Mouse (Mus musculus): ENCODE data around the gene Prex1. TPM values are rescaled to one million over a fixed set of nuclear protein-coding genes. Genes with fewer than 3 reads are reported as not detected.
A peak's percentile ranks its signal among the peaks of the same experiment; 100 is the strongest.

Prex1 gene
- polyA plus RNA-seq, 1 experiment from 2014 or later = 26.6 TPM

- Histone ChIP-seq H3K4me2 (ENCODE audit: low read depth, low read length) (no peak overlapping the region), H3K36me3 (ENCODE audit: control insufficient read depth, insufficient read depth, low read length) (no peaks in the 10 kb centered on the region), H3K27me3 (replicated peaks; ENCODE audit: control insufficient read depth, insufficient read depth, low read length) (no peaks in the 10 kb centered on the region), H3K27ac (replicated peaks; ENCODE audit: low read depth, low read length) (no peak overlapping the region), H3K9ac (ENCODE audit: low read depth, low read length) (no peak overlapping the region), H3K9me3 (ENCODE audit: control insufficient read depth, low read length) (no peaks in the 10 kb centered on the region), H3K4me3 (ENCODE audit: low read depth, low read length) (no peak overlapping the region), H3K4me1 (ENCODE audit: control insufficient read depth, insufficient read depth, low read length) (peaks cover 6% of the 10 kb centered on the region; the same call in 1 of the 2 replicates)
- ATAC-seq (ENCODE audit: low read depth) (no peak), DNase-seq (ENCODE audit: low spot score) (no peak)
- 87% methylated on average over 1 of the region's 1 CpGs for WGBS
Measured at GRCm38 (mm10) chr2:166719301-166719929, 5.8 kb upstream of the Prex1 start.

GRCm38 (mm10) chr2:166716067-166716466, 2.4 kb upstream of the Prex1 start:
- DNase-seq (ENCODE audit: low spot score) = no peak
- WGBS = 61% methylated on average over 7 of the region's 7 CpGs
- H3K4me3 ChIP-seq (ENCODE audit: low read depth, low read length) = no peak overlapping the region
- H3K27ac ChIP-seq (replicated peaks; ENCODE audit: low read depth, low read length) = no peak overlapping the region
- peaks cover 17% of the 10 kb centered on the region for H3K4me1 ChIP-seq (ENCODE audit: control insufficient read depth, insufficient read depth, low read length)
- H3K9ac ChIP-seq (ENCODE audit: low read depth, low read length) = no peak overlapping the region
- no peak overlapping the region for H3K4me2 ChIP-seq (ENCODE audit: low read depth, low read length)
- no peaks in the 10 kb centered on the region for H3K36me3 ChIP-seq (ENCODE audit: control insufficient read depth, insufficient read depth, low read length)
- no peaks in the 10 kb centered on the region for H3K27me3 ChIP-seq (replicated peaks; ENCODE audit: control insufficient read depth, insufficient read depth, low read length)
- no peaks in the 10 kb centered on the region for H3K9me3 ChIP-seq (ENCODE audit: control insufficient read depth, low read length)
- no peak for ATAC-seq (ENCODE audit: low read depth)

GRCm38 (mm10) chr2:166714427-166714699, 731 bp upstream of the Prex1 start:
- H3K4me3 ChIP-seq (ENCODE audit: low read depth, low read length) = peak overlapping the region; percentile 80
- H3K4me1 ChIP-seq (ENCODE audit: control insufficient read depth, insufficient read depth, low read length) = peaks cover 13% of the 10 kb centered on the region
- peak overlapping the region; percentile 72 for H3K9ac ChIP-seq (ENCODE audit: low read depth, low read length)
- WGBS = 11% methylated on average over 11 of the region's 11 CpGs
- no peaks in the 10 kb centered on the region for H3K36me3 ChIP-seq (ENCODE audit: control insufficient read depth, insufficient read depth, low read length)
- no peak for DNase-seq (ENCODE audit: low spot score)
- H3K4me2 ChIP-seq (ENCODE audit: low read depth, low read length) = peak overlapping the region; percentile 94
- no peak for ATAC-seq (ENCODE audit: low read depth)
- no peaks in the 10 kb centered on the region for H3K9me3 ChIP-seq (ENCODE audit: control insufficient read depth, low read length)
- no peak overlapping the region for H3K27ac ChIP-seq (replicated peaks; ENCODE audit: low read depth, low read length)
- no peaks in the 10 kb centered on the region for H3K27me3 ChIP-seq (replicated peaks; ENCODE audit: control insufficient read depth, insufficient read depth, low read length)

GRCm38 (mm10) chr2:166712801-166713689, 587 bp downstream of the Prex1 start:
- Histone ChIP-seq H3K4me1 (ENCODE audit: control insufficient read depth, insufficient read depth, low read length) (peaks cover 13% of the 10 kb centered on the region), H3K9me3 (ENCODE audit: control insufficient read depth, low read length) (no peaks in the 10 kb centered on the region), H3K36me3 (ENCODE audit: control insufficient read depth, insufficient read depth, low read length) (no peaks in the 10 kb centered on the region), H3K4me2 (ENCODE audit: low read depth, low read length) (peak overlapping the region; percentile 94), H3K9ac (ENCODE audit: low read depth, low read length) (peak overlapping the region; percentile 83), H3K4me3 (ENCODE audit: low read depth, low read length) (peak overlapping the region; percentile 80), H3K27me3 (replicated peaks; ENCODE audit: control insufficient read depth, insufficient read depth, low read length) (no peaks in the 10 kb centered on the region), H3K27ac (replicated peaks; ENCODE audit: low read depth, low read length) (peak overlapping the region; percentile 53)
- peak; percentile 62 for DNase-seq (ENCODE audit: low spot score)
- peak; percentile 62 for ATAC-seq (ENCODE audit: low read depth)
- WGBS = under 1% methylated on average over 29 of the region's 64 CpGs

GRCm38 (mm10) chr2:166712310-166712709, 1.3 kb downstream of the Prex1 start:
- no peaks in the 10 kb centered on the region for H3K36me3 ChIP-seq (ENCODE audit: control insufficient read depth, insufficient read depth, low read length)
- peak overlapping the region; percentile 94 for H3K4me2 ChIP-seq (ENCODE audit: low read depth, low read length)
- H3K9ac ChIP-seq (ENCODE audit: low read depth, low read length) = peak overlapping the region; percentile 83
- no peaks in the 10 kb centered on the region for H3K9me3 ChIP-seq (ENCODE audit: control insufficient read depth, low read length)
- DNase-seq (ENCODE audit: low spot score) = peak; percentile 41
- no peaks in the 10 kb centered on the region for H3K27me3 ChIP-seq (replicated peaks; ENCODE audit: control insufficient read depth, insufficient read depth, low read length)
- H3K4me3 ChIP-seq (ENCODE audit: low read depth, low read length) = peak overlapping the region; percentile 80
- 0% methylated on average over 3 of the region's 4 CpGs for WGBS
- ATAC-seq (ENCODE audit: low read depth) = no peak
- peaks cover 13% of the 10 kb centered on the region for H3K4me1 ChIP-seq (ENCODE audit: control insufficient read depth, insufficient read depth, low read length)
- H3K27ac ChIP-seq (replicated peaks; ENCODE audit: low read depth, low read length) = 0 out of 2 replicates have a peak overlapping the region, but pooled peaks have one; percentile 53

- H3K9ac ChIP-seq (ENCODE audit: low read depth, low read length) = peak overlapping the region; percentile 83
- H3K27me3 ChIP-seq (replicated peaks; ENCODE audit: control insufficient read depth, insufficient read depth, low read length) = no peaks in the 10 kb centered on the region
- H3K9me3 ChIP-seq (ENCODE audit: control insufficient read depth, low read length) = no peaks in the 10 kb centered on the region
- H3K4me3 ChIP-seq (ENCODE audit: low read depth, low read length) = peak overlapping the region; percentile 80
- no peak for ATAC-seq (ENCODE audit: low read depth)
- peak overlapping the region; percentile 94 for H3K4me2 ChIP-seq (ENCODE audit: low read depth, low read length)
- no peaks in the 10 kb centered on the region for H3K36me3 ChIP-seq (ENCODE audit: control insufficient read depth, insufficient read depth, low read length)
- H3K27ac ChIP-seq (replicated peaks; ENCODE audit: low read depth, low read length) = no peak overlapping the region
- peak; percentile 22 for DNase-seq (ENCODE audit: low spot score)
- WGBS = 18% methylated on average over 7 of the region's 7 CpGs
- H3K4me1 ChIP-seq (ENCODE audit: control insufficient read depth, insufficient read depth, low read length) = peaks cover 13% of the 10 kb centered on the region
Measured at GRCm38 (mm10) chr2:166711681-166712132, 1.9 kb downstream of the Prex1 start.

GRCm38 (mm10) chr2:166709883-166710282, 3.7 kb downstream of the Prex1 start:
- Histone ChIP-seq H3K36me3 (ENCODE audit: control insufficient read depth, insufficient read depth, low read length) (peaks cover 7% of the 10 kb centered on the region), H3K27ac (replicated peaks; ENCODE audit: low read depth, low read length) (no peak overlapping the region), H3K9ac (ENCODE audit: low read depth, low read length) (no peak overlapping the region), H3K9me3 (ENCODE audit: control insufficient read depth, low read length) (peaks cover 3% of the 10 kb centered on the region; the same call in 1 of the 2 replicates), H3K27me3 (replicated peaks; ENCODE audit: control insufficient read depth, insufficient read depth, low read length) (no peaks in the 10 kb centered on the region), H3K4me3 (ENCODE audit: low read depth, low read length) (no peak overlapping the region), H3K4me2 (ENCODE audit: low read depth, low read length) (no peak overlapping the region), H3K4me1 (ENCODE audit: control insufficient read depth, insufficient read depth, low read length) (peaks cover 13% of the 10 kb centered on the region)
- ATAC-seq (ENCODE audit: low read depth) = no peak
- no peak for DNase-seq (ENCODE audit: low spot score)
- WGBS = 95% methylated on average over 2 of the region's 2 CpGs

GRCm38 (mm10) chr2:166708304-166708703, 5.3 kb downstream of the Prex1 start:
- 81% methylated on average over 8 of the region's 8 CpGs for WGBS
- ATAC-seq (ENCODE audit: low read depth) (no peak), DNase-seq (ENCODE audit: low spot score) (no peak)
- H3K36me3 ChIP-seq (ENCODE audit: control insufficient read depth, insufficient read depth, low read length) = peaks cover 12% of the 10 kb centered on the region
- peaks cover 9% of the 10 kb centered on the region for H3K4me1 ChIP-seq (ENCODE audit: control insufficient read depth, insufficient read depth, low read length)
- peaks cover 7% of the 10 kb centered on the region; the same call in 1 of the 2 replicates for H3K9me3 ChIP-seq (ENCODE audit: control insufficient read depth, low read length)
- H3K9ac ChIP-seq (ENCODE audit: low read depth, low read length) = no peak overlapping the region
- no peak overlapping the region for H3K27ac ChIP-seq (replicated peaks; ENCODE audit: low read depth, low read length)
- H3K4me3 ChIP-seq (ENCODE audit: low read depth, low read length) = no peak overlapping the region
- H3K27me3 ChIP-seq (replicated peaks; ENCODE audit: control insufficient read depth, insufficient read depth, low read length) = no peaks in the 10 kb centered on the region
- H3K4me2 ChIP-seq (ENCODE audit: low read depth, low read length) = no peak overlapping the region
